ENCODE assay signal across 23 mouse cellular contexts in the genomic region with DNA sequence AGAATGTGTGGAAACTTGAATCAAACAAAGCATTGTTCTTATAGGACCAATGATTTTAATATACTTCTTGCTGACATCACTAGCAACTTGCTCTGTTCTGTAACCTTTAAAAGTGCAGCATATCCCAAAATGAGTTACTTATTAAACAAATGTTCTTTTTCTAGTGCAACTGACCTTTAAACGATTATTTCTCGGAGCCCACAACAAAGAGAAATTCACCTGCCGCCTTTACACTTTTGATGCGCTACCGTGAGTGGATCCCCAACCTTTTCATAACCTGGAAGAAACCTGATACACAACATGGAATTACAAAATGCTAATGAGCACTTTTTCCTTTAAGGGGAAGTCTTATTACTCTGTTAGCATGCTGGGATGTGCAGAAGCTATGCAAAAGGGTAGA.
A peak's percentile ranks its signal among the peaks of the same experiment; 100 is the strongest.
DNase-seq lines count a peak whose midpoint lies in the region; ATAC-seq and TF ChIP-seq lines count a peak whose summit lies in the region.
"Had no signal": no experiment of that assay in that cellular context is flagged by ENCODE, and none has a peak within 500 bp of the region (broad histone marks: within the 10 kb centered on the region; RNA-seq: fewer than 3 reads in every experiment).

No protein-coding gene starts in this region.

- no peak for TF ChIP-seq CTCF in liver, postnatal 0 days (IDR thresholded peaks at IDR 0.05; ENCODE audit: low read depth)

- TF ChIP-seq EP300 in liver, postnatal 0 days (IDR thresholded peaks at IDR 0.05; ENCODE audit: low read depth), result no peak

- H3K4me3 ChIP-seq in kidney, embryonic 14.5 days (ENCODE audit: low read length), result no peak overlapping the region
- H3K4me3 ChIP-seq in liver, postnatal 0 days (ENCODE audit: low read depth, low read length), result no peak overlapping the region
- H3K4me3 ChIP-seq: embryonic facial prominence, embryonic 15.5 days; erythroblast, embryonic 14.5 days; forebrain, embryonic 10.5 days; gastrocnemius, adult 2 months; heart, embryonic 10.5 days had no signal

- H3K9me3 ChIP-seq in kidney, embryonic 14.5 days (ENCODE audit: control insufficient read depth, low read length), result no peaks in the 10 kb centered on the region
- H3K9me3 ChIP-seq in liver, postnatal 0 days (ENCODE audit: low read length), result no peaks in the 10 kb centered on the region
- H3K9me3 ChIP-seq: embryonic facial prominence, embryonic 15.5 days; forebrain, embryonic 10.5 days; heart, embryonic 10.5 days had no signal

- peaks cover 5% of the 10 kb centered on the region; the same call in 1 of the 2 replicates for H3K4me1 ChIP-seq in kidney, embryonic 14.5 days (ENCODE audit: control insufficient read depth, insufficient read depth, low read length)
- 0 out of 2 replicates have a peak, but pooled peaks cover 4% of the 10 kb centered on the region for H3K4me1 ChIP-seq in liver, postnatal 0 days (ENCODE audit: insufficient read depth)

- no peak overlapping the region for H3K9ac ChIP-seq in kidney, embryonic 14.5 days (ENCODE audit: low read depth, low read length)
- no peak overlapping the region for H3K9ac ChIP-seq in liver, postnatal 0 days (replicated peaks)
- H3K9ac ChIP-seq: embryonic facial prominence, embryonic 15.5 days had no signal

- H3K4me2 ChIP-seq in kidney, embryonic 14.5 days (replicated peaks; ENCODE audit: low read depth, low read length), result no peak overlapping the region
- H3K4me2 ChIP-seq in liver, postnatal 0 days (ENCODE audit: low read depth, low read length), result peak overlapping the region; percentile 38; the same call in 1 of the 2 replicates
- H3K4me2 ChIP-seq: embryonic facial prominence, embryonic 15.5 days had no signal

- 0 out of 2 replicates have a peak overlapping the region, but pooled peaks have one; percentile 26 for H3K27ac ChIP-seq in kidney, embryonic 14.5 days (ENCODE audit: low read depth, low read length)
- H3K27ac ChIP-seq in liver, postnatal 0 days (ENCODE audit: low read depth), result peak overlapping the region; percentile 59
- H3K27ac ChIP-seq: embryonic facial prominence, embryonic 15.5 days; forebrain, embryonic 10.5 days; gastrocnemius, adult 2 months; heart, embryonic 10.5 days had no signal

- ATAC-seq in kidney, embryonic 14.5 days (ENCODE audit: low FRiP score, low TSS enrichment), result no peak
- peak; percentile 44; the same call in 1 of the 2 replicates for ATAC-seq in liver, postnatal 0 days
- ATAC-seq in inflammation-experienced regulatory T-cells, adult 6 months, result no peak
- ATAC-seq: CD4-positive, CD25-positive, alpha-beta regulatory T cell, adult 4 months; forebrain, embryonic 14.5 days had no signal

- no peaks in the 10 kb centered on the region for H3K27me3 ChIP-seq in kidney, embryonic 14.5 days (ENCODE audit: control insufficient read depth, insufficient read depth, low read length)
- no peaks in the 10 kb centered on the region for H3K27me3 ChIP-seq in liver, postnatal 0 days (ENCODE audit: insufficient read depth, low read length)
- H3K27me3 ChIP-seq: embryonic facial prominence, embryonic 15.5 days had no signal

- no peaks in the 10 kb centered on the region for H3K36me3 ChIP-seq in kidney, embryonic 14.5 days (ENCODE audit: control insufficient read depth, insufficient read depth, low read length)
- H3K36me3 ChIP-seq in liver, postnatal 0 days (replicated peaks; ENCODE audit: insufficient read depth, low read length), result no peaks in the 10 kb centered on the region
- H3K36me3 ChIP-seq: embryonic facial prominence, embryonic 15.5 days; forebrain, embryonic 10.5 days; G1E; heart, embryonic 10.5 days had no signal

- peak; percentile 1 for DNase-seq in heart, adult 11 months
- DNase-seq in heart, adult 18-20 months, result no peak
- no peak for DNase-seq in kidney, postnatal 4 days
- no peak for DNase-seq in liver, postnatal 0 days
- DNase-seq in liver, result no peak
- DNase-seq: adrenal gland, adult 8-10 months; adrenal gland, postnatal 36 days; B cell, adult 2 months; cerebellum, adult 2 months; cerebellum, postnatal 10 days; gastrocnemius, adult 2 months; gastrocnemius, postnatal 25 days; heart, postnatal 10 days; heart, postnatal 4 days had no signal

- 71% methylated on average over 5 of the region's 5 CpGs for WGBS in kidney, embryonic 14.5 days
- WGBS in liver, postnatal 0 days (ENCODE audit: insufficient replicate concordance), result 74% methylated on average over 5 of the region's 5 CpGs
